Mouse (Mus musculus) CD8-positive naive resting alpha-beta T cell, adult 2 months (primary cell): ENCODE data around the gene Gm11992.
A peak's percentile ranks its signal among the peaks of the same experiment; 100 is the strongest.

Experiments used
- DNase-seq, 2 experiments: peaks; one replicate each; pipeline ENCODE4 v3.0.0; 2022; ENCODE audit warnings: low read depth in 2 of 2, low spot score in 2 of 2

Gm11992 gene

DNA sequence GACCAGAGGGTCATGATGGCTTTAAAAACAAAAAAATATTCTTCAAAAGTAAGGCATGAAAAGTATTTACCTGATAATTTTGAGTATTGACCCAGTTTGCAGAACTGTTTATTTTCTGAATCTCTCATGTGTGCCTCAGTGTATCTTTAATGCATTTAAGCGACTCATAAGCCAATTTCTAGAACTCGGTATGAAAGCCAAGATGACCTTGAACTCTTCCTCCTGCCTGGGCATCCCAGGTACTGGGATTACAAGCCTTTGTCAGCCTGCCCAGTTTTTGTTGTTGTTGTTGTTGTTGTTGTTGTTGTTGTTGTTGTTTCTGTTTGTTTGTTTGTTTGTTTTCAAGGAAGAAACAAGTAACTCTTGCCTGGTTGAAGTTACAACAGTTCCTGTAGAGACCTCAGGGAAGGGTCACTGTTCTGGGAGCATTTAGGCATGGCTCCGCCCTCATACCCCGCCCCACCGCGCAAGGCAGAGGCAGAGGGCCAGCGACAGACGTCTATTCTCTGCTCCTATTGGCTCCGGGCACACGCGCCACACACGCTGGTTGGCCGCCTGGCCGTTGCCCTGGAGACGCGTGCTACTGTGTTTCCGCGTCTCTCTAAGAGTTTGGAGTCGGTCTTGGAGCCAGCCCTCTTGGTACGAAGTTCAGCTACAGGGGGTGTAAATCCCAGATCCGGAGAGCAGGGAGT lies at the start of gene Gm11992:
Gene Gm11992 (plus strand): TSS at position 584 of the 692 bp plus-strand sequence.
- DNase-seq, result no peak

GRCm38 (mm10) chr11:9008761-9009160 lies 39.6 kb upstream of the Gm11992 start:
- DNase-seq, result no peak

GRCm38 (mm10) chr11:9010416-9010815 lies 38.0 kb upstream of the Gm11992 start:
- no peak for DNase-seq

GRCm38 (mm10) chr11:9010853-9011339 lies 37.5 kb upstream of the Gm11992 start, which contains the start of gene Hus1:
Hus1 (minus strand) TSS chr11:9011191.
- DNase-seq, result peak; percentile 60 to 68

DNA sequence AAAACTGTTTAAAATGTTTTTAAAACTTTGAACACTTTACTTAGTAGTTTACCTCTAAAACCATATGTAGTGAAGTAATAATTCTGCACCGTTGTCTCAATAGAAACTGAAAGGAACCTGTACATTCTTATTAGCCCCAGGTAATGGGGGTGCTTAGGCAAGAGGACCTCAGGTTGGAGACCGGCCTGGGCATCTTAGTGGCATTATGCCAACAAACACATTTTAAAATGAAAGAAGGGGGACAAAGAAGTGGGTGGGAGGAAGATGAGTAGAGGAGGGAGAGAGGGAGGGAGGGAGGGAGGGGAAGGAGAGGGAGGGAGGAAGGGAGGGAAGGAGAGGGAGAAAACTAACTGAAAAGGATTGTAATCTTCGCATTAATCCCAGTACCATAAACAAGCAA lies 37.0 kb upstream of the Gm11992 start:
- DNase-seq, result no peak

DNA sequence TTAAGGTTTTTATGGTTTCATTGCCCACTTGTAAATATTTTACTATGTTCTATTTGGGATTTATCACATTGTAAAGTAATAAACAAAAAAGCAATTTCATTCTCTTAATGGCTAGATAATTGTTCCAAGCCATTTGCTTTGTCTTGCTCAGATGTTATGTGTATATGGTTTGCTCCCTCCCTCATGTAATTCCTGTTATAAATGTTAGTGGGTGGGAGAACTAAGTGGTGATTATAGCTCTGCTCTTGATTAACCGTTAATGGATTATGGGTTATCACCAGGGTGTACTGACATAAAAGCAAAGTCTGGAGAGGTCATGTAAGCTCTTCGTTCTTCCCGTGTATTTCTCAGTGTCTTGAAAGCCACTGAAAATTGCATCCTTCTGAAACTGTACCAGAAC lies 33.7 kb upstream of the Gm11992 start:
- DNase-seq, result no peak

DNA sequence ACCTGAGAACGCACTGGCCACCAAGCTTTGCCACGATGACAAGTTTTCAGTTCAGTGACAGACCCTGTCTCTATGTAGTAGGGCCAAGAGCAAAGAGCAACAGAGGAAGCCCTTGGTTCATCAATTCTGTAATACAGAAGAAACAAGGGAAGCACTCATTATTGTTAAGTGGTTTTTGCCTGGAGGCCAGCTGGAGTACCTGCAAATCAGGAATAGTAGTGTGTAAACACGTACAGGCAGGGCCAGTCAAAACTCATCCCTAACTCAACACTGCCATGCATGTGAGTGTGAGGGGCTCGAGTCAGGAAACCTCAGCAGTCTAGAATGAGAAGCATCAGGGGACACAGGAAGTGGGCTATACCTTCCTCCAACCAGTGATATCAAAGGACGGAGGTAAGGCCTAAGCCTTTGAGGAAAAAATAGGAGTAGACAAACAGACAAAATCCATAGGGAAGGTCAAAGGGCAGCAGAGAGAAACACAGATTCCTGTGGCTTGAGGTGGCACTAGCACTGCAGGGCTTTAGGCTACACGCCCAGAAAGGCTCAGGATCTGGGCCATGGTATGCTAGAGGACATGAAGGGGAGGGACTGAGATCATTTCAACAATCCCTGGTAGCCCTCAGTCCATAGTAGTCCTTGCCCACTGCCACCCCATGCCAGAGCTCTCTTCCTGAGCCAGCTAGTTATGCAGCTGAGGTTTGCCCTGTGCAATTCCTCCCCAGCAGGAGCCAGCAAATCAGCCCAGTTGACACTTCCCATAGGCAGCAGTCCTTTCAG lies 29.7 kb upstream of the Gm11992 start:
- DNase-seq, result no peak

GRCm38 (mm10) chr11:9020207-9020606 lies 28.2 kb upstream of the Gm11992 start:
- DNase-seq, result no peak

DNA sequence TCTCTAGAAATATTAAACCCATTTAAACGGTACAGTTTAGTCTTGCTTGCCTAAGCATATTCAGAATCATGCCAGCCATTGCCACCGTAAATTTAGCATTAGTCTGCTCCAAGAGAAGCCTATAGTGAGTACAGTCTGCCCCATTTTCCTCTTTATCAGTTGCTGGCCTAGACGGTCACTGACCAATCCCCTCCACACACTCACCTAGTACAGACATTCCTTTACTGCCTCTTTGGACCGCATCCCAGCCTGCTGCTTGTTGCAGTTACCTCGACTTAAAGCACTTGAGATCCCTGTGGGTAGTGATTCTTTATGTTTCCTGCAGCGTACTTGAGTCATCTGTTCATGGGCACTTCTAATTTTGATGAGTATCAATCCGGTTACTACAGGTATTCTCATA lies 23.6 kb upstream of the Gm11992 start:
- no peak for DNase-seq

- DNase-seq, result no peak
Measured at GRCm38 (mm10) chr11:9025211-9025610, 23.2 kb upstream of the Gm11992 start.

GRCm38 (mm10) chr11:9031530-9031929 lies 16.9 kb upstream of the Gm11992 start:
- no peak for DNase-seq

GRCm38 (mm10) chr11:9046546-9046945 lies 1.8 kb upstream of the Gm11992 start:
- DNase-seq, result no peak

- no peak for DNase-seq
Measured at GRCm38 (mm10) chr11:9047044-9047443, 1.4 kb upstream of the Gm11992 start.

DNA sequence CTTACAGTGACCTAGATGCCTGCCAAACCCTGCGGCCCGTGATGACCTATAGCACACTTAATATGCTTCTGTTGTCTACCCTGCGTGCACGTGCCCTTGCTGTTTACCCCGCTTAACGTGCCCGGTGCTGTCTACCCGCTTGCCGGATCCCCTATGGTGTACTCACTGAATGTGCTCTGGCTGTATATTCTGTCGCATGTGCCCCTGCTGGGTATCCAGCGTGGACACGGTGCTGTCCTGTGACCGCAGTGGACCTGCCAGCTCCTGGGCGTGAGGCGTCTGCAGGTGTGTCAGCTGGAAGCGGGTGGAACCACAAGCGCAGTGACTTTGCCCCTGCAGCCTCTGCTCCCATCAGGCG lies 288 bp downstream of the Gm11992 start, which contains the start of gene Sun3:
Gene Sun3 (minus strand): TSS at position 289 of the 358 bp plus-strand sequence.
- no peak for DNase-seq

GRCm38 (mm10) chr11:9050241-9050640 lies 1.8 kb downstream of the Gm11992 start:
- no peak for DNase-seq

DNA sequence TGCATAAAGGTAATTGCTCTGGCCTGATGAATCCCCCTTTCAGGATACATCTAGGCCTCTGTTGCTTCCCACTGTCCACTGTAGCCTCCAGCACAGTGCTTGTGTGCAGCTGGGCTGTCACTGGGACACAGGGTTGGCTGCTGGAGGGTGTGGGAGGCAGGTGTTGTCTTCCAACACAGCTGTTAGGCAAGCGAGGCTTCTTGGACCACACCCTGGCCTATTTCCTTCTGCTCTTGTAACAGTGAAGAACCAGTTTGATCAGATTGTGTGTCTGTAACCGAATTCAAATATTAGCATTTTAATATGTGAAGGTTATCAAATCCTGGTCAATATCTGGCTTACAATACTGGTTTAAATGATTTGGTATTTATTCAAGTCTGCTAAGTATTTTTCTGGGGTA lies 3.5 kb downstream of the Gm11992 start:
- no peak for DNase-seq

GRCm38 (mm10) chr11:9056937-9057336 lies 8.5 kb downstream of the Gm11992 start:
- no peak for DNase-seq

- DNase-seq, result no peak
Measured at GRCm38 (mm10) chr11:9057711-9058110, 9.3 kb downstream of the Gm11992 start.

DNA sequence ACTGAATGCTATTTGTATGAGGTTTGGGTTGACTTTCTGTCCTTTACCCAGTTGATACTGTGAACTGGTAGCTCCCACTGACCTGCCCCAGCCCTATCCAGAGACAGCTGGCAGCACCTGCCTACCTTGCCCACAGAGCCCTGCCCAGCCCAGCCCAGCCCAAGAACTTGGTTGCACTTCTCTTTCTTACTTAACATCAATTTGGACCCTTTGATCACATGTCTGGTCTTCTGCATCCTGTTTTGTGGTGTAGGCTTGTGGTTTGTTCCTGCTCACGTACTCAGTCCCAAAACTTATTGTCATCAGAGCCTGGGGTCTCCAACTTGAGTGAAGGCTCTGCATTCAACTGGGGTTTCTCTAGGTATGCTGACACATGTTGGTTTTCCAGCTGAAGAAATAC lies 11.6 kb downstream of the Gm11992 start:
- DNase-seq, result no peak

- no peak for DNase-seq
Measured at GRCm38 (mm10) chr11:9060484-9060883, 12.1 kb downstream of the Gm11992 start.

GRCm38 (mm10) chr11:9076444-9076843 lies 28.1 kb downstream of the Gm11992 start:
- DNase-seq, result no peak

GRCm38 (mm10) chr11:9113189-9113588 lies 64.8 kb downstream of the Gm11992 start:
- DNase-seq, result no peak
